In the genomic region with DNA sequence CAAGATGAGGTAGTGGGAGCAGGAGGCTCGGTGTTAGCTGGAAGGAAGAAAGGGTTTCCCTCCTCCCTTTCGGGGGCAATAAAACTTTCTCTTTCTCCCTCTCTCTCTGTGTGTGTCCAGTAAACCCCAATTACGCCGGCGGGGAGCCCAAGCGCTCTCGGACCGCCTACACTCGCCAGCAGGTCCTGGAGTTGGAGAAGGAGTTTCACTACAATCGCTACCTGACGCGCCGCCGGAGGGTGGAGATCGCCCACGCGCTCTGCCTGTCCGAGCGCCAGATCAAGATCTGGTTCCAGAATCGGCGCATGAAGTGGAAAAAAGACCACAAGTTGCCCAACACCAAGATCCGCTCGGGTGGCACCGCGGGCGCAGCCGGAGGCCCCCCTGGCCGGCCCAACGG, we compare ENCODE assay signal across 8 mouse cellular contexts. TPM values are rescaled to one million over a fixed set of nuclear protein-coding genes. Genes with fewer than 3 reads are reported as not detected.
DNase-seq lines count a peak whose midpoint lies in the region; ATAC-seq and TF ChIP-seq lines count a peak whose summit lies in the region.

No protein-coding gene starts in this region.

- H3K36me3 ChIP-seq in heart, embryonic 16.5 days (ENCODE audit: control insufficient read depth, insufficient read depth), result no peaks in the 10 kb centered on the region
- no peaks in the 10 kb centered on the region for H3K36me3 ChIP-seq in heart, postnatal 0 days (replicated peaks; ENCODE audit: control insufficient read depth, insufficient read depth, low read length)
- no peaks in the 10 kb centered on the region for H3K36me3 ChIP-seq in limb, embryonic 10.5 days
- no peaks in the 10 kb centered on the region for H3K36me3 ChIP-seq in neural tube, embryonic 15.5 days

- intact Hi-C loops in left cerebral cortex, postnatal 14 days (cut with DNase I), result loop anchor here (5.0 to 10.0 kb wide), 2 partner anchors 305 to 357 kb away; no protein-coding TSS in a partner anchor

- H3K4me1 ChIP-seq in heart, embryonic 16.5 days (ENCODE audit: control insufficient read depth, insufficient read depth, low read length), result no peaks in the 10 kb centered on the region
- no peaks in the 10 kb centered on the region for H3K4me1 ChIP-seq in heart, postnatal 0 days (ENCODE audit: control insufficient read depth, insufficient read depth)
- peaks cover 98% of the 10 kb centered on the region for H3K4me1 ChIP-seq in limb, embryonic 10.5 days
- peaks cover 82% of the 10 kb centered on the region for H3K4me1 ChIP-seq in neural tube, embryonic 15.5 days

- no peaks in the 10 kb centered on the region for H3K9me3 ChIP-seq in heart, embryonic 16.5 days (replicated peaks; ENCODE audit: control insufficient read depth, low read length)
- H3K9me3 ChIP-seq in heart, postnatal 0 days (replicated peaks; ENCODE audit: control insufficient read depth, low read length), result no peaks in the 10 kb centered on the region
- H3K9me3 ChIP-seq in limb, embryonic 10.5 days (replicated peaks), result no peaks in the 10 kb centered on the region
- no peaks in the 10 kb centered on the region for H3K9me3 ChIP-seq in neural tube, embryonic 15.5 days (replicated peaks)

- TF ChIP-seq CTCF in heart, postnatal 0 days (IDR thresholded peaks at IDR 0.05; ENCODE audit: low read depth), result no peak

- peak overlapping the region; percentile 49; the same call in 1 of the 2 replicates for H3K27ac ChIP-seq in heart, embryonic 16.5 days (ENCODE audit: low read length)
- peak overlapping the region; percentile 31; the same call in 1 of the 2 replicates for H3K27ac ChIP-seq in heart, postnatal 0 days (ENCODE audit: low read depth)
- H3K27ac ChIP-seq in limb, embryonic 10.5 days, result peak overlapping the region; percentile 94
- H3K27ac ChIP-seq in neural tube, embryonic 15.5 days (replicated peaks), result peak overlapping the region; percentile 99

- peaks cover 94% of the 10 kb centered on the region for H3K27me3 ChIP-seq in heart, embryonic 16.5 days (ENCODE audit: control insufficient read depth, insufficient read depth, low read length)
- peaks cover 100% of the 10 kb centered on the region for H3K27me3 ChIP-seq in heart, postnatal 0 days (ENCODE audit: control insufficient read depth, insufficient read depth, low read length)
- peaks cover 96% of the 10 kb centered on the region for H3K27me3 ChIP-seq in limb, embryonic 10.5 days (ENCODE audit: low read depth, poor library complexity, severe bottlenecking)
- H3K27me3 ChIP-seq in neural tube, embryonic 15.5 days (replicated peaks), result no peaks in the 10 kb centered on the region

- H3K4me2 ChIP-seq in heart, embryonic 16.5 days (ENCODE audit: low read depth, low read length), result peak overlapping the region; percentile 54
- peak overlapping the region; percentile 59 for H3K4me2 ChIP-seq in heart, postnatal 0 days (ENCODE audit: low read depth, low read length)
- peak overlapping the region; percentile 87 for H3K4me2 ChIP-seq in neural tube, embryonic 15.5 days

- H3K9ac ChIP-seq in heart, embryonic 16.5 days (ENCODE audit: low read length), result peak overlapping the region; percentile 27
- H3K9ac ChIP-seq in heart, postnatal 0 days (replicated peaks; ENCODE audit: low read depth, low read length), result no peak overlapping the region
- peak overlapping the region; percentile 78 for H3K9ac ChIP-seq in neural tube, embryonic 15.5 days (replicated peaks)

- TF ChIP-seq EP300 in heart, postnatal 0 days (IDR thresholded peaks at IDR 0.05; ENCODE audit: low read depth), result no peak

- 2% methylated on average over 29 of the region's 29 CpGs for WGBS in heart, embryonic 16.5 days
- WGBS in heart, postnatal 0 days, result under 1% methylated on average over 29 of the region's 29 CpGs
- under 1% methylated on average over 29 of the region's 29 CpGs for WGBS in limb, embryonic 10.5 days
- 1% methylated on average over 29 of the region's 29 CpGs for WGBS in neural tube, embryonic 15.5 days

- H3K4me3 ChIP-seq in heart, embryonic 16.5 days (ENCODE audit: low read length), result peak overlapping the region; percentile 50
- H3K4me3 ChIP-seq in heart, postnatal 0 days (ENCODE audit: low read depth, low read length), result peak overlapping the region; percentile 47
- peak overlapping the region; percentile 73 for H3K4me3 ChIP-seq in limb, embryonic 10.5 days
- peak overlapping the region; percentile 60 for H3K4me3 ChIP-seq in neural tube, embryonic 15.5 days (replicated peaks)

- no peak for DNase-seq in heart, adult 11 months
- DNase-seq in heart, postnatal 0 days (ENCODE audit: low spot score), result no peak
- peak; percentile 71 for DNase-seq in limb, embryonic 10.5 days (ENCODE audit: low spot score)
- DNase-seq in ovary, postnatal 36 days (ENCODE audit: low spot score), result no peak
- no peak for DNase-seq in cerebellum, postnatal 14 days
- no peak for DNase-seq in left cerebral cortex, postnatal 14 days (ENCODE audit: low spot score in 2 of 2)

- ATAC-seq in heart, embryonic 16.5 days (replicated peaks; ENCODE audit: extremely low read depth, insufficient read depth, low FRiP score), result no peak
- ATAC-seq in heart, postnatal 0 days (ENCODE audit: insufficient read depth, low read depth), result no peak
- ATAC-seq in neural tube, embryonic 15.5 days (ENCODE audit: low FRiP score), result peak; percentile 1

RNA-seq across cellular contexts. Expression of a gene that starts 1.8 kb away (rescaled TPM):
- 0.28 and 0.32 TPM in 2 replicates for polyA plus RNA-seq in heart, embryonic 16.5 days (2015; fragmentation: Nextera tagmentation; extraction: Ambion mirVana)
- total RNA-seq in heart, postnatal 0 days (2014; rRNA removed; ENCODE audit: low replicate concordance), result 0.39 and 2.3 TPM in 2 replicates
- polyA plus RNA-seq in heart, postnatal 0 days (2015; fragmentation: Nextera tagmentation; extraction: Ambion mirVana), result 0.19 and 0.25 TPM in 2 replicates
- 0.89 and 1.2 TPM in 2 replicates for polyA plus RNA-seq in limb, embryonic 10.5 days (2016; fragmentation: Nextera tagmentation; extraction: Ambion mirVana)
- 3.7 and 5.0 TPM in 2 replicates for polyA plus RNA-seq in neural tube, embryonic 15.5 days (2015; fragmentation: Nextera tagmentation; extraction: Ambion mirVana)
- not detected for total RNA-seq in left cerebral cortex, postnatal 14 days (2021)

RNA-seq across cellular contexts. Expression of a gene that starts 3.2 kb away (rescaled TPM):
- 0.24 and 0.79 TPM in 2 replicates for polyA plus RNA-seq in heart, embryonic 16.5 days (2015; fragmentation: Nextera tagmentation; extraction: Ambion mirVana)
- 0.08 and 0.66 TPM in 2 replicates for total RNA-seq in heart, postnatal 0 days (2014; rRNA removed; ENCODE audit: low replicate concordance)
- polyA plus RNA-seq in heart, postnatal 0 days (2015; fragmentation: Nextera tagmentation; extraction: Ambion mirVana), result 0.15 and 0.32 TPM in 2 replicates
- polyA plus RNA-seq in limb, embryonic 10.5 days (2016; fragmentation: Nextera tagmentation; extraction: Ambion mirVana), result 0.76 and 1.0 TPM in 2 replicates
- polyA plus RNA-seq in neural tube, embryonic 15.5 days (2015; fragmentation: Nextera tagmentation; extraction: Ambion mirVana), result 8.0 and 12.6 TPM in 2 replicates
- not detected for total RNA-seq in left cerebral cortex, postnatal 14 days (2021)

RNA-seq across cellular contexts. Expression of a gene that starts 16.8 kb away (rescaled TPM):
- polyA plus RNA-seq in heart, embryonic 16.5 days (2015; fragmentation: Nextera tagmentation; extraction: Ambion mirVana), result 0.76 and 2.8 TPM in 2 replicates
- total RNA-seq in heart, postnatal 0 days (2014; rRNA removed; ENCODE audit: low replicate concordance), result 0.19 TPM in 1 of 2 replicates, not detected in the other
- polyA plus RNA-seq in heart, postnatal 0 days (2015; fragmentation: Nextera tagmentation; extraction: Ambion mirVana), result 0.08 and 0.25 TPM in 2 replicates
- polyA plus RNA-seq in limb, embryonic 10.5 days (2016; fragmentation: Nextera tagmentation; extraction: Ambion mirVana), result 5.5 and 5.9 TPM in 2 replicates
- 39.5 and 106 TPM in 2 replicates for polyA plus RNA-seq in neural tube, embryonic 15.5 days (2015; fragmentation: Nextera tagmentation; extraction: Ambion mirVana)
- not detected for total RNA-seq in left cerebral cortex, postnatal 14 days (2021)

RNA-seq across cellular contexts. Expression of a gene that starts 27.6 kb away (rescaled TPM):
- 0.51 TPM in 1 of 2 replicates, not detected in the other for polyA plus RNA-seq in heart, embryonic 16.5 days (2015; fragmentation: Nextera tagmentation; extraction: Ambion mirVana)
- total RNA-seq in heart, postnatal 0 days (2014; rRNA removed; ENCODE audit: low replicate concordance), result not detected in 2 replicates
- not detected in 2 replicates for polyA plus RNA-seq in heart, postnatal 0 days (2015; fragmentation: Nextera tagmentation; extraction: Ambion mirVana)
- 6.1 and 7.9 TPM in 2 replicates for polyA plus RNA-seq in limb, embryonic 10.5 days (2016; fragmentation: Nextera tagmentation; extraction: Ambion mirVana)
- 109 and 135 TPM in 2 replicates for polyA plus RNA-seq in neural tube, embryonic 15.5 days (2015; fragmentation: Nextera tagmentation; extraction: Ambion mirVana)
- not detected for total RNA-seq in left cerebral cortex, postnatal 14 days (2021)

RNA-seq across cellular contexts. Expression of a gene that starts 30.4 kb away (rescaled TPM):
- polyA plus RNA-seq in heart, embryonic 16.5 days (2015; fragmentation: Nextera tagmentation; extraction: Ambion mirVana), result 2.5 and 3.1 TPM in 2 replicates
- total RNA-seq in heart, postnatal 0 days (2014; rRNA removed; ENCODE audit: low replicate concordance), result 1.9 and 3.2 TPM in 2 replicates
- polyA plus RNA-seq in heart, postnatal 0 days (2015; fragmentation: Nextera tagmentation; extraction: Ambion mirVana), result 0.97 and 1.8 TPM in 2 replicates
- 11.3 and 13.5 TPM in 2 replicates for polyA plus RNA-seq in limb, embryonic 10.5 days (2016; fragmentation: Nextera tagmentation; extraction: Ambion mirVana)
- 33.7 and 42.3 TPM in 2 replicates for polyA plus RNA-seq in neural tube, embryonic 15.5 days (2015; fragmentation: Nextera tagmentation; extraction: Ambion mirVana)
- not detected for total RNA-seq in left cerebral cortex, postnatal 14 days (2021)

Comparison
In these comparisons a context has a peak if more than half of its experiments do, and no peak if none do; other contexts are left out.
1. H3K27ac ChIP-seq: peak in every context shown above with its lines; median percentile 99 in neural tube, embryonic 15.5 days; 94 in limb, embryonic 10.5 days; 49 in heart, embryonic 16.5 days; 31 in heart, postnatal 0 days.